In the genomic region with DNA sequence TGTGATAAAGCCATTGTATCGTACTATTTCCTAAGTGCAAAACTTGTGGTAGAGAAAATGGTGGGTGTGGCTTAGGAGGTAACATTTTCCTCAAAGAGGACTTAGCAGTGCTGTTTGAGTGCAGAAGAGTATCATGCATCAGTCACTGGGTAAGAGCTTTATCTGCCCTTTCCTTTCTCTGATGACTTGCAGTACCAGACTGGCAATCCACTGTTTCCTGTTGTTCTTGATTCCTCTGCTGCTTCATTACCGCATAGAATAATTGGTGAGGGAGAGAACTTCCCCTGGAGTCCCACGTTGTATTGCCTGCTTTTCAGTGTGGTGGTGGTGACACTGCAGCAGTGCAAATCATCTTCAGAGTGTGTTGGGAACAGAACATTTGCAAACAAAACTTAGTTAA, we compare ENCODE assay signal across 22 mouse cellular contexts. TPM values are rescaled to one million over a fixed set of nuclear protein-coding genes. Genes with fewer than 3 reads are reported as not detected.
"Had no signal": no experiment of that assay in that cellular context is flagged by ENCODE, and none has a peak within 500 bp of the region (broad histone marks: within the 10 kb centered on the region; RNA-seq: fewer than 3 reads in every experiment).

No protein-coding gene starts in this region.

- H3K27ac ChIP-seq: kidney, postnatal 0 days; limb, embryonic 13.5 days; liver, embryonic 15.5 days; midbrain, embryonic 12.5 days; neural tube, embryonic 13.5 days had no signal

- ATAC-seq: midbrain, embryonic 16.5 days had no signal

- H3K9me3 ChIP-seq: liver, embryonic 15.5 days had no signal

- H3K27me3 ChIP-seq: limb, embryonic 13.5 days; liver, embryonic 15.5 days; midbrain, embryonic 12.5 days; neural tube, embryonic 13.5 days had no signal

- H3K4me3 ChIP-seq: layer of hippocampus, adult 2 months; limb, embryonic 13.5 days; liver, embryonic 15.5 days; midbrain, embryonic 12.5 days; neural tube, embryonic 13.5 days had no signal

- H3K9ac ChIP-seq: limb, embryonic 13.5 days; liver, embryonic 15.5 days; lung, embryonic 14.5 days; midbrain, embryonic 12.5 days; neural tube, embryonic 13.5 days had no signal

- H3K4me1 ChIP-seq: limb, embryonic 13.5 days; liver, embryonic 15.5 days; midbrain, embryonic 12.5 days; neural tube, embryonic 13.5 days had no signal

- DNase-seq: kidney, adult 8-10 months; kidney, postnatal 4 days; left cerebral cortex, postnatal 4 days; lung, embryonic 14.5 days; lung, postnatal 10 days; lung, postnatal 4 days; retina, postnatal 1 day; right cerebral cortex, postnatal 14 days; thymus, postnatal 36 days had no signal

- H3K4me2 ChIP-seq: limb, embryonic 13.5 days; liver, embryonic 15.5 days; lung, embryonic 14.5 days; midbrain, embryonic 12.5 days; neural tube, embryonic 13.5 days had no signal

RNA-seq across cellular contexts. Expression of a gene that starts 47.6 kb away (rescaled TPM):
- total RNA-seq: layer of hippocampus, adult 2 months; layer of hippocampus, postnatal 14 days; left cerebral cortex, adult 18-20 months; left cerebral cortex, postnatal 10 days; left cerebral cortex, postnatal 4 days; liver, adult 2 months had no signal
- polyA plus RNA-seq: kidney, postnatal 0 days; liver, adult 2 months; liver, embryonic 15.5 days; lung, embryonic 14.5 days; midbrain, embryonic 12.5 days; small intestine, adult 2 months; thymus, postnatal 0 days had no signal
